Mouse (Mus musculus) myocyte (in vitro differentiated cells): ENCODE measurements around the gene Myo1f. TPM values are rescaled to one million over a fixed set of nuclear protein-coding genes. Genes with fewer than 3 reads are reported as not detected.

Experiments used
- H3K27me3 ChIP-seq: one replicate; pipeline ENCODE4 v1.6.1; 2011; ENCODE audit not compliant: control insufficient read depth, insufficient read depth, insufficient read length
- H3K36me3 ChIP-seq: one replicate; pipeline ENCODE4 v1.6.1; 2011; ENCODE audit not compliant: control insufficient read depth, insufficient read depth
- H3K4me2 ChIP-seq: one replicate; pipeline ENCODE4 v1.6.1; 2011; ENCODE audit warnings: low read depth, control low read depth
- H3K4me3 ChIP-seq: one replicate; pipeline ENCODE4 v1.5.1; 2011; ENCODE audit warnings: mild to moderate bottlenecking, control low read depth, moderate library complexity
- H3K79me2 ChIP-seq: one replicate; pipeline ENCODE4 v1.6.1; 2011; ENCODE audit not compliant: control insufficient read depth, insufficient read depth
- H3ac ChIP-seq: one replicate; pipeline ENCODE4 v1.6.1; 2011; ENCODE audit not compliant: control insufficient read depth, insufficient read length
- CEBPB ChIP-seq: IDR thresholded peaks from 2 replicates; pipeline ENCODE4 v1.6.1; 2011; ENCODE audit warnings: mild to moderate bottlenecking, moderate library complexity; ENCODE audit not compliant: poor library complexity, insufficient read depth, severe bottlenecking
- E2F4 ChIP-seq: IDR thresholded peaks from one replicate; pipeline ENCODE4 v1.6.1; 2011; ENCODE audit warnings: mild to moderate bottlenecking, control low read depth, moderate library complexity; ENCODE audit not compliant: insufficient read depth
- MAX ChIP-seq: IDR thresholded peaks from one replicate; pipeline ENCODE4 v1.6.1; 2011; ENCODE audit warnings: low read depth, mild to moderate bottlenecking, control low read depth
- MYOD1 ChIP-seq, 3 experiments: IDR thresholded peaks; one replicate each; pipeline ENCODE4 v1.6.1; 2011; ENCODE audit warnings: control low read depth in 2 of 3, low read depth in 2 of 3, mild to moderate bottlenecking in 2 of 3, moderate library complexity in 1 of 3; ENCODE audit not compliant: insufficient read length in 2 of 3, control insufficient read depth in 1 of 3
- MYOG ChIP-seq, 3 experiments: IDR thresholded peaks; one replicate each; pipeline ENCODE4 v1.6.1; 2011; ENCODE audit warnings: control low read depth in 2 of 3, low read depth in 2 of 3, mild to moderate bottlenecking in 2 of 3; ENCODE audit not compliant: insufficient read length in 2 of 3, control insufficient read depth in 1 of 3, insufficient read depth in 1 of 3
- POLR2A ChIP-seq: IDR thresholded peaks from one replicate; pipeline ENCODE4 v1.6.1; 2011; ENCODE audit warnings: low read depth, mild to moderate bottlenecking, control low read depth, moderate library complexity; ENCODE audit not compliant: insufficient read length
- POLR2AphosphoS2 ChIP-seq: IDR thresholded peaks from one replicate; pipeline ENCODE4 v1.6.1; 2011; ENCODE audit warnings: low read depth, control low read depth; ENCODE audit not compliant: insufficient read length
- REST ChIP-seq: IDR thresholded peaks from one replicate; pipeline ENCODE4 v1.6.1; 2011; ENCODE audit warnings: mild to moderate bottlenecking, control low read depth, moderate library complexity; ENCODE audit not compliant: insufficient read depth, insufficient read length
- SRF ChIP-seq: IDR thresholded peaks from one replicate; pipeline ENCODE4 v1.6.1; 2011; ENCODE audit warnings: low read depth; ENCODE audit not compliant: control insufficient read depth, insufficient read length
- TCF12 ChIP-seq: IDR thresholded peaks from one replicate; pipeline ENCODE4 v1.6.1; 2011; ENCODE audit warnings: mild to moderate bottlenecking, control low read depth; ENCODE audit not compliant: poor library complexity, insufficient read depth, severe bottlenecking
- TCF3 ChIP-seq: IDR thresholded peaks from one replicate; pipeline ENCODE4 v1.6.1; 2011; ENCODE audit warnings: low read depth, control low read depth; ENCODE audit not compliant: insufficient read length
- USF1 ChIP-seq: IDR thresholded peaks from one replicate; pipeline ENCODE4 v1.6.1; 2011; ENCODE audit warnings: low read depth, mild to moderate bottlenecking, control low read depth, moderate library complexity
- polyA plus RNA-seq: library from polyadenylated mRNA; unstranded; fragments of >200 nt; fragmentation: generic; extraction: Trizol; gene quantifications from one replicate; pipeline ENCODE4 v1.2.1, GENCODE M21; 2012; ENCODE audit warnings: missing spikeins

The Myo1f gene
- polyA plus RNA-seq, 1 experiment = not detected

- Histone ChIP-seq H3K79me2 (no peaks in the 10 kb centered on the region), H3ac (no peak within 1 kb of the TSS), H3K27me3 (no peaks in the 10 kb centered on the region), H3K4me2 (no peak within 1 kb of the TSS), H3K36me3 (peaks cover 8% of the 10 kb centered on the region), H3K4me3 (no peak within 1 kb of the TSS)
- TF ChIP-seq TCF3 = no peak
- no peak for TF ChIP-seq MAX
- TF ChIP-seq CEBPB = no peak
- TF ChIP-seq REST = no peak
- TF ChIP-seq SRF = no peak
- TF ChIP-seq MYOG (IDR thresholded peaks at IDR 0.05; ENCODE audit: control insufficient read depth in 1 of 3, insufficient read depth in 1 of 3, insufficient read length in 2 of 3, low read depth in 2 of 3) = no peak
- no peak for TF ChIP-seq USF1
- no peak for TF ChIP-seq POLR2A
Observed at GRCm38 (mm10) chr17:33637516-33638276, 82.2 kb downstream of the Myo1f start, which contains the start of gene Pram1. Gene Pram1 (plus strand): TSS chr17:33638056.

GRCm38 (mm10) chr17:33639743-33640142 lies 84.2 kb downstream of the Myo1f start:
- H3K4me2 ChIP-seq = no peak overlapping the region
- H3K27me3 ChIP-seq = no peaks in the 10 kb centered on the region
- peaks cover 17% of the 10 kb centered on the region for H3K36me3 ChIP-seq
- no peak overlapping the region for H3ac ChIP-seq
- no peaks in the 10 kb centered on the region for H3K79me2 ChIP-seq
- no peak for TF ChIP-seq USF1
- TF ChIP-seq MYOD1 (IDR thresholded peaks at IDR 0.05; ENCODE audit: control insufficient read depth in 1 of 3, insufficient read length in 2 of 3, low read depth in 2 of 3) = no peak
- no peak for TF ChIP-seq MAX
- TF ChIP-seq CEBPB = no peak
- TF ChIP-seq TCF12 = no peak
- no peak for TF ChIP-seq E2F4
- TF ChIP-seq REST = no peak
- TF ChIP-seq POLR2AphosphoS2 = no peak
- no peak for TF ChIP-seq TCF3
- no peak for TF ChIP-seq MYOG (IDR thresholded peaks at IDR 0.05; ENCODE audit: control insufficient read depth in 1 of 3, insufficient read depth in 1 of 3, insufficient read length in 2 of 3, low read depth in 2 of 3)
- no peak for TF ChIP-seq POLR2A
- TF ChIP-seq SRF = no peak
- no peak overlapping the region for H3K4me3 ChIP-seq

DNA sequence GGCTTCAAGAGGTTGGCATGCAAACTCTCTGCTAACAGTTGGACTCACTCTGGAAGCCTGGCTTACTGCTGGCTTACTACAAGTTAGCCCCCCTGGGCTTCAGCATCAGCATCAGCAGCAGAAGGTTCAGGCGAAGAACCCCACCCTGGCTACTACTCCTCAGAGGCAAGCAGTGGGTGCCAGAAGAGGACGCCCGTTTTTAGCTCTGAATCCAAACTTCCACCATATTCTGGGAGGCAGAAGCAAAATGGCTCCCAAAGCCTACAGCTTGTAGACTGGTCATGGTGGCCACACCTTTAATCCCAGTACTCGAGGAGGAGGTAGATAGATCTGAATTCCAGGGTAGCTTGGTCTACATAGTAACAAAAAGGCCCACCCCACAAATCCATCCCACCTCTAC lies 88.6 kb downstream of the Myo1f start:
- no peak for TF ChIP-seq MAX
- TF ChIP-seq REST = no peak
- TF ChIP-seq CEBPB = no peak
- no peak for TF ChIP-seq POLR2AphosphoS2
- no peak for TF ChIP-seq MYOD1 (IDR thresholded peaks at IDR 0.05; ENCODE audit: control insufficient read depth in 1 of 3, insufficient read length in 2 of 3, low read depth in 2 of 3)
- no peak for TF ChIP-seq TCF12
- Histone ChIP-seq H3K36me3 (peaks cover 46% of the 10 kb centered on the region), H3K27me3 (no peaks in the 10 kb centered on the region), H3K79me2 (no peaks in the 10 kb centered on the region), H3K4me3 (no peak overlapping the region), H3K4me2 (no peak overlapping the region), H3ac (no peak overlapping the region)

- H3K4me3 ChIP-seq = no peak overlapping the region
- no peak overlapping the region for H3ac ChIP-seq
- no peaks in the 10 kb centered on the region for H3K79me2 ChIP-seq
- peaks cover 50% of the 10 kb centered on the region for H3K36me3 ChIP-seq
- H3K4me2 ChIP-seq = no peak overlapping the region
- no peaks in the 10 kb centered on the region for H3K27me3 ChIP-seq
- no peak for TF ChIP-seq USF1
- TF ChIP-seq MYOD1 (IDR thresholded peaks at IDR 0.05; ENCODE audit: control insufficient read depth in 1 of 3, insufficient read length in 2 of 3, low read depth in 2 of 3) = no peak
- TF ChIP-seq REST = no peak
- TF ChIP-seq SRF = no peak
- TF ChIP-seq TCF3 = no peak
- no peak for TF ChIP-seq POLR2AphosphoS2
- TF ChIP-seq TCF12 = no peak
- TF ChIP-seq E2F4 = no peak
- TF ChIP-seq POLR2A = no peak
- no peak for TF ChIP-seq MYOG (IDR thresholded peaks at IDR 0.05; ENCODE audit: control insufficient read depth in 1 of 3, insufficient read depth in 1 of 3, insufficient read length in 2 of 3, low read depth in 2 of 3)
- no peak for TF ChIP-seq MAX
- no peak for TF ChIP-seq CEBPB
Observed at GRCm38 (mm10) chr17:33645073-33645472, 89.6 kb downstream of the Myo1f start.
